In the genomic region with DNA sequence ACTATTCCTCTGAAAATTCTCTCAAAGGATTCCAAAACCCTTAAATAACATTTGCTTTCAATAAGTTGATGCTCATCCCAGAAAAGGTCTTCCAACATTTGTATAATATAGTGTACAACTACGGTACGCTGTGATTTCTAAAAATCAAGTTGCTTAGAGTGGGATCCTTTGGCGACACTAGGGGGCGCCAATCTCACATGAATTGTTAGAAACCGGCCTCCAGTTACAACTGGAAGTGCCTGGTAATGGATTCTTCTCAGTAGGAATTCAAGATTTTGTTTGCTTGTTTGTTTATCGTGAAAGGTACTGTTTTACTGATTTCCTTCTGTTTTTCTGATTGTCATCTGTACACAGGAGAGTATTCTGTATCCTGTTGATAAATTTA, we compare ENCODE assay signal across 9 mouse cellular contexts. TPM values are rescaled to one million over a fixed set of nuclear protein-coding genes. Genes with fewer than 3 reads are reported as not detected.
DNase-seq lines count a peak whose midpoint lies in the region; ATAC-seq lines count a peak whose summit lies in the region.
"Had no signal": no experiment of that assay in that cellular context is flagged by ENCODE, and none has a peak within 500 bp of the region (broad histone marks: within the 10 kb centered on the region; RNA-seq: fewer than 3 reads in every experiment).

No protein-coding gene starts in this region.

- no peaks in the 10 kb centered on the region; the same call in 1 of the 2 replicates for H3K4me1 ChIP-seq in kidney, embryonic 14.5 days (ENCODE audit: control insufficient read depth, insufficient read depth, low read length)
- no peaks in the 10 kb centered on the region for H3K4me1 ChIP-seq in limb, embryonic 11.5 days (ENCODE audit: control insufficient read depth, insufficient read depth, low read length)
- H3K4me1 ChIP-seq in neural tube, embryonic 11.5 days (ENCODE audit: control insufficient read depth, insufficient read depth, low read length) = no peaks in the 10 kb centered on the region

- H3K4me2 ChIP-seq in kidney, embryonic 14.5 days (replicated peaks; ENCODE audit: low read depth, low read length) = no peak overlapping the region
- H3K4me2 ChIP-seq in limb, embryonic 11.5 days (ENCODE audit: low read depth, severe bottlenecking) = no peak overlapping the region
- no peak overlapping the region for H3K4me2 ChIP-seq in neural tube, embryonic 11.5 days (ENCODE audit: low read depth)

- no peak overlapping the region for H3K27ac ChIP-seq in kidney, embryonic 14.5 days (ENCODE audit: low read depth, low read length)
- H3K27ac ChIP-seq in limb, embryonic 11.5 days (replicated peaks; ENCODE audit: low read depth, low read length) = no peak overlapping the region
- no peak overlapping the region for H3K27ac ChIP-seq in neural tube, embryonic 11.5 days (ENCODE audit: low read depth, low read length)

- peak; percentile 71 for DNase-seq in CD4-positive helper T cell, adult 2 months (ENCODE audit: low read depth, low spot score)
- DNase-seq in ZHBTc4 (ENCODE audit: low read depth, low spot score) = peak; percentile 72
- peak; percentile 37 to 74 for DNase-seq in cerebellum, postnatal 4 days (ENCODE audit: low spot score in 2 of 2)
- peak; percentile 61 for DNase-seq in gastrocnemius, postnatal 14 days
- DNase-seq in limb, embryonic 11.5 days (ENCODE audit: low spot score) = peak; percentile 84
- DNase-seq in neural tube, embryonic 11.5 days (ENCODE audit: low spot score) = peak; percentile 77
- peak; percentile 54 for DNase-seq in thymus, postnatal 14 days

- H3K27me3 ChIP-seq in kidney, embryonic 14.5 days (ENCODE audit: control insufficient read depth, insufficient read depth, low read length) = no peaks in the 10 kb centered on the region
- H3K27me3 ChIP-seq in limb, embryonic 11.5 days (ENCODE audit: control insufficient read depth, insufficient read depth, low read length) = no peaks in the 10 kb centered on the region
- H3K27me3 ChIP-seq in neural tube, embryonic 11.5 days (ENCODE audit: control insufficient read depth, insufficient read depth, low read length) = no peaks in the 10 kb centered on the region

- WGBS in kidney, embryonic 14.5 days = 14% methylated on average over 6 of the region's 6 CpGs
- WGBS in limb, embryonic 11.5 days = 14% methylated on average over 6 of the region's 6 CpGs
- WGBS in neural tube, embryonic 11.5 days = 19% methylated on average over 6 of the region's 6 CpGs

- no peaks in the 10 kb centered on the region for H3K9me3 ChIP-seq in kidney, embryonic 14.5 days (ENCODE audit: control insufficient read depth, low read length)
- H3K9me3 ChIP-seq in limb, embryonic 11.5 days (ENCODE audit: control insufficient read depth, low read length) = no peaks in the 10 kb centered on the region
- no peaks in the 10 kb centered on the region for H3K9me3 ChIP-seq in neural tube, embryonic 11.5 days (ENCODE audit: control insufficient read depth, low read length)

- no peak overlapping the region for H3K9ac ChIP-seq in kidney, embryonic 14.5 days (ENCODE audit: low read depth, low read length)
- H3K9ac ChIP-seq in limb, embryonic 11.5 days (ENCODE audit: low read length) = no peak overlapping the region
- no peak overlapping the region for H3K9ac ChIP-seq in neural tube, embryonic 11.5 days (ENCODE audit: low read length)

- no peaks in the 10 kb centered on the region for H3K36me3 ChIP-seq in kidney, embryonic 14.5 days (ENCODE audit: control insufficient read depth, insufficient read depth, low read length)
- H3K36me3 ChIP-seq in limb, embryonic 11.5 days (ENCODE audit: control insufficient read depth, insufficient read depth, low read length) = no peaks in the 10 kb centered on the region
- H3K36me3 ChIP-seq in neural tube, embryonic 11.5 days (ENCODE audit: control insufficient read depth, insufficient read depth, low read length) = no peaks in the 10 kb centered on the region

- intact Hi-C loops in gastrocnemius, postnatal 14 days (cut with DNase I; ENCODE audit: low total_unique reads) = loop anchor here (5.0 kb wide), 1 partner anchor 196 kb away; no protein-coding TSS in a partner anchor

- no peak overlapping the region for H3K4me3 ChIP-seq in kidney, embryonic 14.5 days (ENCODE audit: low read length)
- H3K4me3 ChIP-seq in limb, embryonic 11.5 days (ENCODE audit: low read depth, low read length) = no peak overlapping the region
- no peak overlapping the region for H3K4me3 ChIP-seq in neural tube, embryonic 11.5 days (ENCODE audit: low read depth, low read length)

- ATAC-seq in kidney, embryonic 14.5 days (ENCODE audit: low FRiP score, low TSS enrichment) = peak; percentile 80; the same call in 1 of the 2 replicates
- no peak for ATAC-seq in limb, embryonic 11.5 days (ENCODE audit: insufficient number of reproducible peaks, low FRiP score, low TSS enrichment, low read depth)
- 0 out of 2 replicates have a peak, but pooled peaks have one; percentile 53 for ATAC-seq in neural tube, embryonic 11.5 days (ENCODE audit: insufficient read depth, low FRiP score, low TSS enrichment)

RNA-seq across cellular contexts. Expression of a gene that starts 13.7 kb away (rescaled TPM):
- total RNA-seq in gastrocnemius, postnatal 14 days (2021) = not detected
- not detected in 2 replicates for polyA plus RNA-seq in kidney, embryonic 14.5 days (2014; fragmentation: Nextera tagmentation; extraction: Ambion mirVana)
- 0.07 and 0.12 TPM in 2 replicates for polyA plus RNA-seq in limb, embryonic 11.5 days (2014; fragmentation: Nextera tagmentation; extraction: Ambion mirVana)
- polyA plus RNA-seq in neural tube, embryonic 11.5 days (2014; fragmentation: Nextera tagmentation; extraction: Ambion mirVana) = 0.11 TPM in 1 of 2 replicates, not detected in the other

RNA-seq across cellular contexts. Expression of a gene that starts 50.7 kb away (rescaled TPM):
- total RNA-seq in gastrocnemius, postnatal 14 days (2021) = 10 to 100 TPM; 11.3 to 11.4 TPM
- 33.5 and 41.9 TPM in 2 replicates for polyA plus RNA-seq in kidney, embryonic 14.5 days (2014; fragmentation: Nextera tagmentation; extraction: Ambion mirVana)
- 31.2 and 34.9 TPM in 2 replicates for polyA plus RNA-seq in limb, embryonic 11.5 days (2014; fragmentation: Nextera tagmentation; extraction: Ambion mirVana)
- polyA plus RNA-seq in neural tube, embryonic 11.5 days (2014; fragmentation: Nextera tagmentation; extraction: Ambion mirVana) = 25.9 and 26.7 TPM in 2 replicates

RNA-seq across cellular contexts. Expression of a gene that starts 57.1 kb away (rescaled TPM):
- not detected for total RNA-seq in gastrocnemius, postnatal 14 days (2021)
- polyA plus RNA-seq in kidney, embryonic 14.5 days (2014; fragmentation: Nextera tagmentation; extraction: Ambion mirVana) = not detected in 2 replicates
- not detected in 2 replicates for polyA plus RNA-seq in limb, embryonic 11.5 days (2014; fragmentation: Nextera tagmentation; extraction: Ambion mirVana)
- not detected in 2 replicates for polyA plus RNA-seq in neural tube, embryonic 11.5 days (2014; fragmentation: Nextera tagmentation; extraction: Ambion mirVana)
- polyA plus RNA-seq: testis, adult 2 months had no signal
